Mouse (Mus musculus): Measurements from ENCODE around the gene Tedc2. TPM values are rescaled to one million over a fixed set of nuclear protein-coding genes. Genes with fewer than 3 reads are reported as not detected.

Gene Tedc2
- total RNA-seq, 1 experiment from 2014 or later, result 3.1 TPM

GRCm38 (mm10) chr17:24201092-24201491 is 19.6 kb downstream of the Tedc2 start:
- no peak for ATAC-seq (replicated peaks; ENCODE audit: insufficient number of reproducible peaks, low FRiP score, low TSS enrichment, poor library complexity, severe bottlenecking)

GRCm38 (mm10) chr17:24199741-24200140 is 20.9 kb downstream of the Tedc2 start:
- no peak for ATAC-seq (replicated peaks; ENCODE audit: insufficient number of reproducible peaks, low FRiP score, low TSS enrichment, poor library complexity, severe bottlenecking)

- ATAC-seq (replicated peaks; ENCODE audit: insufficient number of reproducible peaks, low FRiP score, low TSS enrichment, poor library complexity, severe bottlenecking), result no peak
Observed at GRCm38 (mm10) chr17:24199252-24199651, 21.4 kb downstream of the Tedc2 start.

GRCm38 (mm10) chr17:24197032-24197824 is 23.4 kb downstream of the Tedc2 start:
- ATAC-seq (replicated peaks; ENCODE audit: insufficient number of reproducible peaks, low FRiP score, low TSS enrichment, poor library complexity, severe bottlenecking), result no peak

- ATAC-seq (replicated peaks; ENCODE audit: insufficient number of reproducible peaks, low FRiP score, low TSS enrichment, poor library complexity, severe bottlenecking), result no peak
Observed at GRCm38 (mm10) chr17:24195349-24195748, 25.3 kb downstream of the Tedc2 start.

GRCm38 (mm10) chr17:24193769-24194168 is 26.9 kb downstream of the Tedc2 start:
- ATAC-seq (replicated peaks; ENCODE audit: insufficient number of reproducible peaks, low FRiP score, low TSS enrichment, poor library complexity, severe bottlenecking), result no peak

- no peak for ATAC-seq (replicated peaks; ENCODE audit: insufficient number of reproducible peaks, low FRiP score, low TSS enrichment, poor library complexity, severe bottlenecking)
Observed at GRCm38 (mm10) chr17:24193268-24193667, 27.4 kb downstream of the Tedc2 start.

- ATAC-seq (replicated peaks; ENCODE audit: insufficient number of reproducible peaks, low FRiP score, low TSS enrichment, poor library complexity, severe bottlenecking), result no peak
Observed at GRCm38 (mm10) chr17:24192848-24193247, 27.8 kb downstream of the Tedc2 start.

- no peak for ATAC-seq (replicated peaks; ENCODE audit: insufficient number of reproducible peaks, low FRiP score, low TSS enrichment, poor library complexity, severe bottlenecking)
Observed at GRCm38 (mm10) chr17:24191481-24191880, 29.2 kb downstream of the Tedc2 start.

- no peak for ATAC-seq (replicated peaks; ENCODE audit: insufficient number of reproducible peaks, low FRiP score, low TSS enrichment, poor library complexity, severe bottlenecking)
Observed at GRCm38 (mm10) chr17:24190934-24191333, 29.7 kb downstream of the Tedc2 start.

- ATAC-seq (replicated peaks; ENCODE audit: insufficient number of reproducible peaks, low FRiP score, low TSS enrichment, poor library complexity, severe bottlenecking), result no peak
Observed at GRCm38 (mm10) chr17:24174259-24174658, 46.4 kb downstream of the Tedc2 start.

- ATAC-seq (replicated peaks; ENCODE audit: insufficient number of reproducible peaks, low FRiP score, low TSS enrichment, poor library complexity, severe bottlenecking), result no peak
Observed at GRCm38 (mm10) chr17:24173423-24173822, 47.2 kb downstream of the Tedc2 start.

- ATAC-seq (replicated peaks; ENCODE audit: insufficient number of reproducible peaks, low FRiP score, low TSS enrichment, poor library complexity, severe bottlenecking), result peak; percentile 38
Observed at GRCm38 (mm10) chr17:24171738-24172137, 48.9 kb downstream of the Tedc2 start.

GRCm38 (mm10) chr17:24170729-24171128 is 49.9 kb downstream of the Tedc2 start:
- ATAC-seq (replicated peaks; ENCODE audit: insufficient number of reproducible peaks, low FRiP score, low TSS enrichment, poor library complexity, severe bottlenecking), result peak; percentile 48

GRCm38 (mm10) chr17:24170125-24170524 is 50.5 kb downstream of the Tedc2 start:
- ATAC-seq (replicated peaks; ENCODE audit: insufficient number of reproducible peaks, low FRiP score, low TSS enrichment, poor library complexity, severe bottlenecking), result no peak

- ATAC-seq (replicated peaks; ENCODE audit: insufficient number of reproducible peaks, low FRiP score, low TSS enrichment, poor library complexity, severe bottlenecking), result peak; percentile 49
Observed at GRCm38 (mm10) chr17:24169317-24170065, 51.2 kb downstream of the Tedc2 start, which contains the start of gene Atp6v0c. Gene Atp6v0c, minus strand, starts transcription at chr17:24169702.

GRCm38 (mm10) chr17:24168590-24169277 is 51.9 kb downstream of the Tedc2 start:
- ATAC-seq (replicated peaks; ENCODE audit: insufficient number of reproducible peaks, low FRiP score, low TSS enrichment, poor library complexity, severe bottlenecking), result 0 out of 2 replicates have a peak, but pooled peaks have one; percentile 5

- no peak for ATAC-seq (replicated peaks; ENCODE audit: insufficient number of reproducible peaks, low FRiP score, low TSS enrichment, poor library complexity, severe bottlenecking)
Observed at GRCm38 (mm10) chr17:24167891-24168505, 52.7 kb downstream of the Tedc2 start.

GRCm38 (mm10) chr17:24167120-24167519 is 53.5 kb downstream of the Tedc2 start:
- ATAC-seq (replicated peaks; ENCODE audit: insufficient number of reproducible peaks, low FRiP score, low TSS enrichment, poor library complexity, severe bottlenecking), result no peak

Measured in monocyte, adult 5-6 weeks (primary cell).